Mouse (Mus musculus) skeletal muscle tissue, adult 2 months (tissue): ENCODE data around the gene Gapvd1.
"Not testable (repeated sequence)": the region's sequence is repeated elsewhere in the genome, so short reads cannot be mapped to it uniquely, and the experiment has no call there.

Experiments used
- DNase-seq: peaks from one replicate; pipeline ENCODE4 v3.0.0-alpha.2; 2012; ENCODE audit warnings: low read depth, low spot score

Gapvd1 gene

GRCm38 (mm10) chr2:34771368-34772226 is 16.6 kb upstream of the Gapvd1 start, which contains the start of gene Hspa5:
Gene Hspa5, plus strand, starts transcription at chr2:34771970.
- DNase-seq, result peak; percentile 100

- DNase-seq, result no peak
Observed at GRCm38 (mm10) chr2:34770951-34771350, 15.9 kb upstream of the Gapvd1 start.

GRCm38 (mm10) chr2:34770049-34770448 is 15.0 kb upstream of the Gapvd1 start:
- DNase-seq, result no peak

GRCm38 (mm10) chr2:34764801-34765200 is 9.8 kb upstream of the Gapvd1 start:
- no peak for DNase-seq

GRCm38 (mm10) chr2:34762872-34763271 is 7.8 kb upstream of the Gapvd1 start:
- no peak for DNase-seq

GRCm38 (mm10) chr2:34762174-34762573 is 7.1 kb upstream of the Gapvd1 start:
- DNase-seq, result no peak

GRCm38 (mm10) chr2:34761272-34761671 is 6.2 kb upstream of the Gapvd1 start:
- DNase-seq, result not testable (repeated sequence)

- DNase-seq, result no peak
Observed at GRCm38 (mm10) chr2:34757341-34757740, 2.3 kb upstream of the Gapvd1 start.

- DNase-seq, result peak; percentile 88
Observed at GRCm38 (mm10) chr2:34753811-34754550, 1.1 kb downstream of the Gapvd1 start.

GRCm38 (mm10) chr2:34750245-34750644 is 4.8 kb downstream of the Gapvd1 start:
- no peak for DNase-seq

- no peak for DNase-seq
Observed at GRCm38 (mm10) chr2:34748479-34748878, 6.6 kb downstream of the Gapvd1 start.

- DNase-seq, result no peak
Observed at GRCm38 (mm10) chr2:34745673-34746072, 9.4 kb downstream of the Gapvd1 start.

GRCm38 (mm10) chr2:34744476-34744875 is 10.6 kb downstream of the Gapvd1 start:
- DNase-seq, result no peak

GRCm38 (mm10) chr2:34742675-34743074 is 12.4 kb downstream of the Gapvd1 start:
- DNase-seq, result no peak

- DNase-seq, result no peak
Observed at GRCm38 (mm10) chr2:34741390-34742159, 13.5 kb downstream of the Gapvd1 start.

GRCm38 (mm10) chr2:34739684-34740391 is 15.2 kb downstream of the Gapvd1 start:
- DNase-seq, result no peak

- no peak for DNase-seq
Observed at GRCm38 (mm10) chr2:34737911-34738310, 17.1 kb downstream of the Gapvd1 start.

- no peak for DNase-seq
Observed at GRCm38 (mm10) chr2:34736626-34737025, 18.4 kb downstream of the Gapvd1 start.

- DNase-seq, result no peak
Observed at GRCm38 (mm10) chr2:34727045-34727728, 27.8 kb downstream of the Gapvd1 start.

- DNase-seq, result no peak
Observed at GRCm38 (mm10) chr2:34725269-34725668, 29.8 kb downstream of the Gapvd1 start.

GRCm38 (mm10) chr2:34718196-34718595 is 36.8 kb downstream of the Gapvd1 start:
- no peak for DNase-seq
